Mouse (Mus musculus): Measurements from ENCODE around the gene Pigl.

- TF ChIP-seq POLR2A (IDR thresholded peaks at IDR 0.05; ENCODE audit: borderline replicate concordance, insufficient read depth, low read length) (no peak), CTCF (IDR thresholded peaks at IDR 0.05; ENCODE audit: borderline replicate concordance, insufficient read depth, low read depth, low read length) (no peak)
Measured at GRCm38 (mm10) chr11:62487540-62488350, 29.5 kb downstream of the Pigl start.

Data from cerebellum, adult 2 months (tissue).